Mouse (Mus musculus): ENCODE data around the gene Znrd1. TPM values are rescaled to one million over a fixed set of nuclear protein-coding genes. Genes with fewer than 3 reads are reported as not detected.
"Not testable (repeated sequence)": the region's sequence is repeated elsewhere in the genome, so short reads cannot be mapped to it uniquely, and the experiment has no call there.

Znrd1 gene
- polyA plus RNA-seq, 1 experiment = 58.6 TPM

GRCm38 (mm10) chr17:36993770-36994325, 35.5 kb upstream of the Znrd1 start:
- H3K27me3 ChIP-seq (ENCODE audit: control insufficient read depth, insufficient read depth, insufficient read length) = peaks cover 9% of the 10 kb centered on the region

GRCm38 (mm10) chr17:36992336-36993104, 34.2 kb upstream of the Znrd1 start:
- Histone ChIP-seq H3K79me2 (ENCODE audit: control insufficient read depth, insufficient read depth) (no peaks in the 10 kb centered on the region), H3K36me3 (ENCODE audit: control insufficient read depth, insufficient read depth) (no peaks in the 10 kb centered on the region), H3K4me3 (no peak overlapping the region), H3K27me3 (ENCODE audit: control insufficient read depth, insufficient read depth, insufficient read length) (peaks cover 22% of the 10 kb centered on the region), H3K4me2 (ENCODE audit: low read depth) (no peak overlapping the region), H3ac (ENCODE audit: control insufficient read depth, insufficient read length) (no peak overlapping the region)
- TF ChIP-seq MYOG (IDR thresholded peaks at IDR 0.05; ENCODE audit: control insufficient read depth in 1 of 3, insufficient read depth in 1 of 3, insufficient read length in 2 of 3, low read depth in 2 of 3) (no peak), POLR2A (IDR thresholded peaks at IDR 0.05; ENCODE audit: insufficient read length, low read depth) (no peak), TCF12 (IDR thresholded peaks at IDR 0.05; ENCODE audit: insufficient read depth, poor library complexity, severe bottlenecking) (no peak), POLR2AphosphoS2 (IDR thresholded peaks at IDR 0.05; ENCODE audit: insufficient read length, low read depth) (no peak), MAX (IDR thresholded peaks at IDR 0.05; ENCODE audit: low read depth) (no peak), CEBPB (IDR thresholded peaks at IDR 0.05; ENCODE audit: insufficient read depth, poor library complexity, severe bottlenecking) (no peak), MYOD1 (IDR thresholded peaks at IDR 0.05; ENCODE audit: control insufficient read depth in 1 of 3, insufficient read length in 2 of 3, low read depth in 2 of 3) (no peak), SRF (IDR thresholded peaks at IDR 0.05; ENCODE audit: control insufficient read depth, insufficient read length, low read depth) (no peak), TCF3 (IDR thresholded peaks at IDR 0.05; ENCODE audit: insufficient read length, low read depth) (no peak), REST (IDR thresholded peaks at IDR 0.05; ENCODE audit: insufficient read depth, insufficient read length) (no peak), USF1 (IDR thresholded peaks at IDR 0.05; ENCODE audit: low read depth) (no peak)

More at GRCm38 (mm10) chr17:36993770-36994325, 35.5 kb upstream of the Znrd1 start:
- no peak overlapping the region for H3ac ChIP-seq (ENCODE audit: control insufficient read depth, insufficient read length)
- no peak overlapping the region for H3K4me3 ChIP-seq
- H3K4me2 ChIP-seq (ENCODE audit: low read depth) = no peak overlapping the region
- H3K36me3 ChIP-seq (ENCODE audit: control insufficient read depth, insufficient read depth) = no peaks in the 10 kb centered on the region
- TF ChIP-seq CEBPB (IDR thresholded peaks at IDR 0.05; ENCODE audit: insufficient read depth, poor library complexity, severe bottlenecking) = no peak
- no peaks in the 10 kb centered on the region for H3K79me2 ChIP-seq (ENCODE audit: control insufficient read depth, insufficient read depth)

DNA sequence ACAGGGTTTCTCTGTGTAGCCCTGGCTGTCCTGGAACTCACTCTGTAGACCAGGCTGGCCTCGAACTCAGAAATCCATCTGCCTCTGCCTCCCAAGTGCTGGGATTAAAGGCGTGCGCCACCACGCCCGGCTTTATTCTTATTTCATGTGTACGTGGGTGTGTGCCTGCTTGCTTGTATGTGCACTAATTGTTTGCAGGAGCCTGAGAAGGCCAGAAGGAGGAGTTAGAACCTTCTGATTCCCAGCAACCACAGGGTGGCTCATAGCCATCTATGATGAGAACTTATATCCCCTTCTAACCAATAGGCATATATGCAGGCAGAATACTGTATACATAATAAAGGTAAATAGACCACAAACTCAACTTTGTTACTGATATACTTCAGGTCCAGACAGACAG, 32.3 kb upstream of the Znrd1 start:
- not testable (repeated sequence) for H3K36me3 ChIP-seq (ENCODE audit: control insufficient read depth, insufficient read depth); H3K79me2 ChIP-seq (ENCODE audit: control insufficient read depth, insufficient read depth); H3K4me3 ChIP-seq; H3ac ChIP-seq (ENCODE audit: control insufficient read depth, insufficient read length); H3K4me2 ChIP-seq (ENCODE audit: low read depth)
- peaks cover 33% of the 10 kb centered on the region for H3K27me3 ChIP-seq (ENCODE audit: control insufficient read depth, insufficient read depth, insufficient read length)

GRCm38 (mm10) chr17:36989437-36989836, 31.1 kb upstream of the Znrd1 start, which contains the start of gene H2-M5:
TSS of gene H2-M5 (minus strand) at chr17:36989537.
- H3ac ChIP-seq (ENCODE audit: control insufficient read depth, insufficient read length) = no peak within 1 kb of the TSS
- H3K36me3 ChIP-seq (ENCODE audit: control insufficient read depth, insufficient read depth) = no peaks in the 10 kb centered on the region
- peaks cover 33% of the 10 kb centered on the region for H3K27me3 ChIP-seq (ENCODE audit: control insufficient read depth, insufficient read depth, insufficient read length)
- H3K4me2 ChIP-seq (ENCODE audit: low read depth) = no peak within 1 kb of the TSS
- TF ChIP-seq POLR2A (IDR thresholded peaks at IDR 0.05; ENCODE audit: insufficient read length, low read depth) (no peak), POLR2AphosphoS2 (IDR thresholded peaks at IDR 0.05; ENCODE audit: insufficient read length, low read depth) (no peak), TCF12 (IDR thresholded peaks at IDR 0.05; ENCODE audit: insufficient read depth, poor library complexity, severe bottlenecking) (no peak), MYOD1 (IDR thresholded peaks at IDR 0.05; ENCODE audit: control insufficient read depth in 1 of 3, insufficient read length in 2 of 3, low read depth in 2 of 3) (no peak), MYOG (IDR thresholded peaks at IDR 0.05; ENCODE audit: control insufficient read depth in 1 of 3, insufficient read depth in 1 of 3, insufficient read length in 2 of 3, low read depth in 2 of 3) (no peak), USF1 (IDR thresholded peaks at IDR 0.05; ENCODE audit: low read depth) (no peak), SRF (IDR thresholded peaks at IDR 0.05; ENCODE audit: control insufficient read depth, insufficient read length, low read depth) (no peak), E2F4 (IDR thresholded peaks at IDR 0.05; ENCODE audit: insufficient read depth) (no peak)
- H3K79me2 ChIP-seq (ENCODE audit: control insufficient read depth, insufficient read depth) = no peaks in the 10 kb centered on the region
- H3K4me3 ChIP-seq = no peak within 1 kb of the TSS

DNA sequence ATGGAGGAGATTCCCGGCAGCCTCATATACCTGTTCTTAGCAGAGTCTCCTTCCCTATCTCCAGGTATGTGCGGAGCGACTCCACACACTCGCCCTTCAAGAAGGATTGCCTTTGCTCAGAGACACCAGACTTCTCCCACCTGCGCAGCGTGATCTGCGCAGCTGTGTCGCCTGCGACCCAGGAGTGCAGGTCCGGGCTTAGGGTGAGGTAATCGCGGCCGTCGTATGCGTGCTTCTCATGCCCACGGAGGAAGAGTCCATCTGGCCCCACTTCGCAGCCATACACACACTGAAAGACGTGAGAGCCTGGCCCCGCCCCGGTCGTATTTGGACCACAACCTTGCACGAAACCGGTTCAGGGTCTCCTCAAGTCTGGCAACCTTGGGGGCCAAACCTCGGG, 30.1 kb upstream of the Znrd1 start:
- Histone ChIP-seq H3K36me3 (ENCODE audit: control insufficient read depth, insufficient read depth) (no peaks in the 10 kb centered on the region), H3ac (ENCODE audit: control insufficient read depth, insufficient read length) (no peak overlapping the region), H3K4me3 (no peak overlapping the region), H3K27me3 (ENCODE audit: control insufficient read depth, insufficient read depth, insufficient read length) (peaks cover 33% of the 10 kb centered on the region), H3K4me2 (ENCODE audit: low read depth) (no peak overlapping the region), H3K79me2 (ENCODE audit: control insufficient read depth, insufficient read depth) (no peaks in the 10 kb centered on the region)
- TF ChIP-seq USF1 (IDR thresholded peaks at IDR 0.05; ENCODE audit: low read depth) (no peak), MAX (IDR thresholded peaks at IDR 0.05; ENCODE audit: low read depth) (no peak)
